Mouse (Mus musculus) brain, embryonic 14.5 days (tissue): ENCODE results near the gene Igfbp1. TPM values are rescaled to one million over a fixed set of nuclear protein-coding genes. Genes with fewer than 3 reads are reported as not detected.

Experiments used
- DNase-seq: peaks from one replicate; pipeline ENCODE4 v3.0.0-alpha.2; 2011; ENCODE audit warnings: low read depth
- CTCF ChIP-seq: fragments of 200-500 bp; IDR thresholded peaks from 2 replicates; pipeline ENCODE4 v1.5.1; 2012; ENCODE audit warnings: inconsistent platforms, mild to moderate bottlenecking, moderate library complexity, borderline replicate concordance; ENCODE audit not compliant: insufficient read depth, insufficient read length; ENCODE audit errors: extremely low read depth
- POLR2A ChIP-seq: fragments of 200-500 bp; IDR thresholded peaks from 2 replicates; pipeline ENCODE4 v1.6.1; 2012; ENCODE audit warnings: mild to moderate bottlenecking, inconsistent platforms, borderline replicate concordance; ENCODE audit not compliant: poor library complexity, insufficient read depth, insufficient read length, severe bottlenecking; ENCODE audit errors: extremely low read depth
- polyA plus RNA-seq: library from polyadenylated mRNA; depleted of rRNA; stranded (reverse); fragments of >200 nt; gene quantifications from 2 replicates; pipeline ENCODE4 v1.2.3, GENCODE M21; 2012; rRNA removed

Gene Igfbp1
- polyA plus RNA-seq, 1 experiment, result 0.22 TPM

GRCm38 (mm10) chr11:7236751-7237150 lies 39.2 kb downstream of the Igfbp1 start:
- DNase-seq, result no peak
- TF ChIP-seq POLR2A, result no peak
- no peak for TF ChIP-seq CTCF

GRCm38 (mm10) chr11:7237712-7238111 lies 40.1 kb downstream of the Igfbp1 start:
- TF ChIP-seq POLR2A (no peak), CTCF (no peak)

GRCm38 (mm10) chr11:7238546-7238945 lies 41.0 kb downstream of the Igfbp1 start:
- TF ChIP-seq CTCF (no peak), POLR2A (no peak)
- DNase-seq, result no peak

More at GRCm38 (mm10) chr11:7237712-7238111, 40.1 kb downstream of the Igfbp1 start:
- no peak for DNase-seq

- TF ChIP-seq CTCF (no peak), POLR2A (no peak)
- DNase-seq, result no peak
These were observed 41.6 kb downstream of the Igfbp1 start for GRCm38 (mm10) chr11:7239041-7239740.

DNA sequence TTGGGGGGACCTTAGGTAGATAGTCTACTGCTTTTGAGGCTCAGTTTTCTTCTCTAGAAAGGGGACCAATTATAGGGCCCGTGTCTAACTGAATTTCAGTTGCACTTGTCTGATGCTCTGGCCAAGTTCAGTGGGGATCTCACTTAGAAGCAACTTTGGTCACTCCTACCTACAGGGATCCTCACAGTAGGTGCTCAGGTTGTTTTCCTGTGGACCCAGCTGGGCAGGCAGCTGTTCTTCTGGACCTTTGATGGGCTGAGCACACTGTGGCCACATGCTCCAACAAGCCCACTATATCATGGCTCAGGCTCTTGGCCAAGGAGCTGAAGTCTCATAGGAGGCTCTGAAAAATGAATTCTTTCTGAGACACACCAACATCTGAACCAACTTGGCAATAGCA lies 47.2 kb downstream of the Igfbp1 start:
- DNase-seq, result no peak
- TF ChIP-seq POLR2A (no peak), CTCF (no peak)

GRCm38 (mm10) chr11:7250415-7250814 lies 52.8 kb downstream of the Igfbp1 start:
- no peak for DNase-seq
- TF ChIP-seq POLR2A, result no peak
- no peak for TF ChIP-seq CTCF

- DNase-seq, result no peak
These were observed 53.3 kb downstream of the Igfbp1 start for GRCm38 (mm10) chr11:7250870-7251269.

More at GRCm38 (mm10) chr11:7250870-7251269, 53.3 kb downstream of the Igfbp1 start:
- TF ChIP-seq POLR2A, result no peak
- no peak for TF ChIP-seq CTCF

Other genes starting within 250 kb of the Igfbp1 start
- gene Adcy1, start 134.3 kb upstream of the Igfbp1 start, polyA plus RNA-seq, result 13.1 and 22.3 TPM in 2 replicates
- gene Gm11985, start 9.2 kb upstream of the Igfbp1 start, polyA plus RNA-seq, result not detected in 2 replicates
- 22.6 and 33.6 TPM in 2 replicates for gene Igfbp3, start 16.1 kb downstream of the Igfbp1 start, polyA plus RNA-seq